Mouse (Mus musculus): Measurements from ENCODE around the gene Kxd1. TPM values are rescaled to one million over a fixed set of nuclear protein-coding genes. Genes with fewer than 3 reads are reported as not detected.

Kxd1 gene
- polyA plus RNA-seq (2015; fragmentation: Nextera tagmentation; extraction: Ambion mirVana) = 45.5 and 45.9 TPM in 2 replicates

DNA sequence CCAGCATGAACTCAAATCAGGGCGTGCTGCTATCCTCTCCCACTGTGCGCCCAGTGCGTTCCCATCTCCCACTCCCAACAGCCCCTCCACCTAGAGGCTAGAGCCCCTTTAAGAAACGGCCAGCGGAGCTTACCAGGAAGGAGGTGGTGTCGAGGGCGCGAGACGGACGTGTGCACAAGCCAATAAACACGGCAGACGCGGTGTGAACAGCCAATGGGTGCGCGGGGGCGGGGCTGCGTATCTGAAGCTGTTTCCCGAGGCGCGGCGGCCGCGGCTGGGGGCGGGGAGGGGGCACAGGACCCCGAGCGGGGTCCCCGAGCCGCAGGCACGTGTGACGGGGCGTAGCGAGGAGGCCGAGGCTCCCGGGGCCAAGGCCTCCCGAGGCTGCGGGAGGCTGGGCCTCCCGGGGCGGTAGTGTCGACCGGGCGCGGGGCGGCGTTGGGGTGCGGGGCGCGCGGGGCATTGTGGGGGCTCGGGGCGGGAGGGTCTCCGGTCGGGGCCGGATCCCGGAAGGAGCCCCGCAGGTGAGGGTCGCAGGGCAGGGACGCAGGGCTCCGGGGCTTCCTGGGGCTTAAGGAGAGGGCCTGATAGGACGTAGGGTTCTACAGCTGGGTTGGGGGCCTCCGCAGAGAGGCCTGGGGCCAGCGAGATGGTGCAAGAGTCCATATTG is at the start of gene Kxd1, which contains the start of gene Fkbp8:
Gene Kxd1, minus strand, starts transcription at position 445 of the 670 bp plus-strand sequence.
Gene Fkbp8, plus strand, starts transcription at position 213 of the 670 bp plus-strand sequence.
- under 1% methylated on average over 60 of the region's 61 CpGs for WGBS
- no peaks in the 10 kb centered on the region for H3K9me3 ChIP-seq (ENCODE audit: control insufficient read depth, low read length)
- ATAC-seq = peak; percentile 95
- peak within 1 kb of the TSS; percentile 94 for H3K9ac ChIP-seq (replicated peaks; ENCODE audit: low read depth, low read length)
- H3K4me3 ChIP-seq (replicated peaks; ENCODE audit: low read length) = peak within 1 kb of the TSS; percentile 77
- H3K4me1 ChIP-seq (replicated peaks; ENCODE audit: control insufficient read depth, insufficient read depth, low read length) = peaks cover 35% of the 10 kb centered on the region
- H3K36me3 ChIP-seq (ENCODE audit: control insufficient read depth, insufficient read depth) = peaks cover 8% of the 10 kb centered on the region
- H3K4me2 ChIP-seq (ENCODE audit: low read length) = peak within 1 kb of the TSS; percentile 89
- no peaks in the 10 kb centered on the region for H3K27me3 ChIP-seq (replicated peaks; ENCODE audit: control insufficient read depth, insufficient read depth, low read length)
- H3K27ac ChIP-seq (ENCODE audit: low read length) = peak within 1 kb of the TSS; percentile 79

GRCm38 (mm10) chr8:70577207-70577606 is 49.5 kb upstream of the Kxd1 start:
- peaks cover 7% of the 10 kb centered on the region for H3K36me3 ChIP-seq (ENCODE audit: control insufficient read depth, insufficient read depth)
- no peaks in the 10 kb centered on the region for H3K4me1 ChIP-seq (replicated peaks; ENCODE audit: control insufficient read depth, insufficient read depth, low read length)
- no peaks in the 10 kb centered on the region for H3K9me3 ChIP-seq (ENCODE audit: control insufficient read depth, low read length)
- ATAC-seq = no peak
- no peak overlapping the region for H3K27ac ChIP-seq (ENCODE audit: low read length)
- H3K4me2 ChIP-seq (ENCODE audit: low read length) = no peak overlapping the region
- 93% methylated on average over 3 of the region's 3 CpGs for WGBS
- H3K27me3 ChIP-seq (replicated peaks; ENCODE audit: control insufficient read depth, insufficient read depth, low read length) = no peaks in the 10 kb centered on the region
- H3K9ac ChIP-seq (replicated peaks; ENCODE audit: low read depth, low read length) = no peak overlapping the region
- H3K4me3 ChIP-seq (replicated peaks; ENCODE audit: low read length) = no peak overlapping the region

DNA sequence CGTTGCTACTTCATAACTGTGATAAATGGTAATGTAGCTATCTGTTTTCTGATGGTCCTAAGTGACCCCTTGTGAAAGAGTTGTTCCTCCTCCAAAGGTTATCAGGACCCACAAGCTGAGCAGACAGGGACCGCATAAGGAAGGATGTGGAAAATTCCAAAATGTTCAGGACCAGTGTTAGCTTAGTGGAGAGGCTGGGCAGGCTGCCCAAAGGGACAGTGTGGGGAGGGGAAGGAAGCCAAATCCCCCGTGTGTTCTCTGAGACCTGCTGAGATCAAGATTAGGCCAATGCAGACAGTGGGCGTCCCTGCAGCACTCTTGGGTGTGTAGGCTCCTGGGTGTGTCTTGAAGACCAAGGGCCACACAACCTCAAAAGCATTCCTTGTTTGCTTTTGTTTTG is 47.2 kb upstream of the Kxd1 start:
- Histone ChIP-seq H3K36me3 (ENCODE audit: control insufficient read depth, insufficient read depth) (peaks cover 2% of the 10 kb centered on the region), H3K4me1 (replicated peaks; ENCODE audit: control insufficient read depth, insufficient read depth, low read length) (no peaks in the 10 kb centered on the region), H3K27ac (ENCODE audit: low read length) (no peak overlapping the region), H3K4me3 (replicated peaks; ENCODE audit: low read length) (no peak overlapping the region), H3K4me2 (ENCODE audit: low read length) (no peak overlapping the region), H3K9me3 (ENCODE audit: control insufficient read depth, low read length) (no peaks in the 10 kb centered on the region), H3K9ac (replicated peaks; ENCODE audit: low read depth, low read length) (no peak overlapping the region), H3K27me3 (replicated peaks; ENCODE audit: control insufficient read depth, insufficient read depth, low read length) (no peaks in the 10 kb centered on the region)
- ATAC-seq = no peak
- WGBS = 74% methylated on average over 4 of the region's 4 CpGs

DNA sequence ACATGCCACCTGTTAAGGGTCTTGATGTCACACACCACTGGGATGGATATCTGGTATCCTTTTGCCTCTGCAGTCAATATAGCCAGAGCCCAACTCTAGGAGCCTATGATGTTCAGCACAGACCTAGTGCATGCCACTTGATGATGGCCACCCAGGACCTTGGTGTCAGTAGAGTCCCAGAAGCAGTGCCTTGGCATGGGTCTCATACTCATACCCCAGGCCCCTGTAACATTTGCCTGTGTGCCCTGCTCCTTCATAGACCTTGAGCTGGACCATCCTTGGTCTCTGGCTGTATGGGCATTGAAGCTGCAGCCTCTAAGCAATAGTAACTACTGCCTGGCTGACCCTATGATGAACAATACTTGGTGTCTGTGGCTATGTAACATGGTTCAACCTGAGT is 46.5 kb upstream of the Kxd1 start:
- Histone ChIP-seq H3K27ac (ENCODE audit: low read length) (no peak overlapping the region), H3K9me3 (ENCODE audit: control insufficient read depth, low read length) (no peaks in the 10 kb centered on the region), H3K4me3 (replicated peaks; ENCODE audit: low read length) (no peak overlapping the region), H3K36me3 (ENCODE audit: control insufficient read depth, insufficient read depth) (peaks cover 2% of the 10 kb centered on the region; the same call in 1 of the 2 replicates), H3K27me3 (replicated peaks; ENCODE audit: control insufficient read depth, insufficient read depth, low read length) (no peaks in the 10 kb centered on the region), H3K4me1 (replicated peaks; ENCODE audit: control insufficient read depth, insufficient read depth, low read length) (no peaks in the 10 kb centered on the region), H3K9ac (replicated peaks; ENCODE audit: low read depth, low read length) (no peak overlapping the region), H3K4me2 (ENCODE audit: low read length) (no peak overlapping the region)
- no peak for ATAC-seq

- WGBS = 74% methylated on average over 6 of the region's 6 CpGs
- H3K9me3 ChIP-seq (ENCODE audit: control insufficient read depth, low read length) = no peaks in the 10 kb centered on the region
- peaks cover 2% of the 10 kb centered on the region; the same call in 1 of the 2 replicates for H3K36me3 ChIP-seq (ENCODE audit: control insufficient read depth, insufficient read depth)
- no peaks in the 10 kb centered on the region for H3K27me3 ChIP-seq (replicated peaks; ENCODE audit: control insufficient read depth, insufficient read depth, low read length)
- H3K4me1 ChIP-seq (replicated peaks; ENCODE audit: control insufficient read depth, insufficient read depth, low read length) = no peaks in the 10 kb centered on the region; the same call in 1 of the 2 replicates
- no peak overlapping the region for H3K4me2 ChIP-seq (ENCODE audit: low read length)
- ATAC-seq = no peak
- no peak overlapping the region for H3K4me3 ChIP-seq (replicated peaks; ENCODE audit: low read length)
- H3K27ac ChIP-seq (ENCODE audit: low read length) = no peak overlapping the region
- H3K9ac ChIP-seq (replicated peaks; ENCODE audit: low read depth, low read length) = no peak overlapping the region
Measured at GRCm38 (mm10) chr8:70570990-70571389, 43.2 kb upstream of the Kxd1 start.

DNA sequence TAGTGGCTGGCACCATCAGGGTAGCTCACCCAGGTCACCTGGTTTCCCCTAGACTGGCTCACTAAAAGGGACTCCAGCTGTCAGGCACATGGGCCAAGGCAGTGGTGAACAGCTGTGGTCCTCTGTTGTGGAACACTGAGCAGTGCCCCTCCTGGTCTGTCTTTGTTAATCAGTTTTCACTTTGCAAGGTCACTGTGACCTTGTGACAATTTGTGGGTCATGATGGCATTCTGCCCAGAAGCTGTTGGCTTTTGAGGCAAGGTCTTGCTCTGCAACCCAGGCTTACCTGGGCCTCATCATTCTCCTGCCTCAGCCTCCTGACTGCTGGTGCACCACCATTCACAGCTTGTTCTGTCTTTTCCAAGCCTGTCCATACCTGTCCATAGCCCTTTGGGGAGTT is 42.6 kb upstream of the Kxd1 start:
- Histone ChIP-seq H3K36me3 (ENCODE audit: control insufficient read depth, insufficient read depth) (peaks cover 2% of the 10 kb centered on the region; the same call in 1 of the 2 replicates), H3K9ac (replicated peaks; ENCODE audit: low read depth, low read length) (no peak overlapping the region), H3K9me3 (ENCODE audit: control insufficient read depth, low read length) (no peaks in the 10 kb centered on the region), H3K27ac (ENCODE audit: low read length) (no peak overlapping the region), H3K4me1 (replicated peaks; ENCODE audit: control insufficient read depth, insufficient read depth, low read length) (peaks cover 5% of the 10 kb centered on the region), H3K27me3 (replicated peaks; ENCODE audit: control insufficient read depth, insufficient read depth, low read length) (no peaks in the 10 kb centered on the region), H3K4me3 (replicated peaks; ENCODE audit: low read length) (no peak overlapping the region), H3K4me2 (ENCODE audit: low read length) (no peak overlapping the region)
- no peak for ATAC-seq

- H3K4me2 ChIP-seq (ENCODE audit: low read length) = no peak overlapping the region
- ATAC-seq = no peak
- no peak overlapping the region for H3K4me3 ChIP-seq (replicated peaks; ENCODE audit: low read length)
- H3K4me1 ChIP-seq (replicated peaks; ENCODE audit: control insufficient read depth, insufficient read depth, low read length) = peaks cover 5% of the 10 kb centered on the region
- WGBS = 76% methylated on average over 3 of the region's 3 CpGs
- no peak overlapping the region for H3K27ac ChIP-seq (ENCODE audit: low read length)
- H3K9ac ChIP-seq (replicated peaks; ENCODE audit: low read depth, low read length) = no peak overlapping the region
- H3K27me3 ChIP-seq (replicated peaks; ENCODE audit: control insufficient read depth, insufficient read depth, low read length) = no peaks in the 10 kb centered on the region
- no peaks in the 10 kb centered on the region for H3K9me3 ChIP-seq (ENCODE audit: control insufficient read depth, low read length)
- no peaks in the 10 kb centered on the region for H3K36me3 ChIP-seq (ENCODE audit: control insufficient read depth, insufficient read depth)
Measured at GRCm38 (mm10) chr8:70565561-70565960, 37.8 kb upstream of the Kxd1 start.

GRCm38 (mm10) chr8:70564696-70565235 is 37.0 kb upstream of the Kxd1 start:
- Histone ChIP-seq H3K4me2 (ENCODE audit: low read length) (no peak overlapping the region), H3K9ac (replicated peaks; ENCODE audit: low read depth, low read length) (no peak overlapping the region), H3K9me3 (ENCODE audit: control insufficient read depth, low read length) (no peaks in the 10 kb centered on the region), H3K4me1 (replicated peaks; ENCODE audit: control insufficient read depth, insufficient read depth, low read length) (peaks cover 5% of the 10 kb centered on the region), H3K4me3 (replicated peaks; ENCODE audit: low read length) (no peak overlapping the region), H3K27me3 (replicated peaks; ENCODE audit: control insufficient read depth, insufficient read depth, low read length) (no peaks in the 10 kb centered on the region), H3K27ac (ENCODE audit: low read length) (no peak overlapping the region), H3K36me3 (ENCODE audit: control insufficient read depth, insufficient read depth) (no peaks in the 10 kb centered on the region)
- WGBS = 80% methylated on average over 3 of the region's 3 CpGs
- no peak for ATAC-seq

GRCm38 (mm10) chr8:70563763-70564387 is 36.1 kb upstream of the Kxd1 start:
- WGBS = 92% methylated on average over 6 of the region's 6 CpGs
- Histone ChIP-seq H3K4me1 (replicated peaks; ENCODE audit: control insufficient read depth, insufficient read depth, low read length) (peaks cover 5% of the 10 kb centered on the region), H3K4me3 (replicated peaks; ENCODE audit: low read length) (no peak overlapping the region), H3K9ac (replicated peaks; ENCODE audit: low read depth, low read length) (no peak overlapping the region), H3K4me2 (ENCODE audit: low read length) (no peak overlapping the region), H3K27me3 (replicated peaks; ENCODE audit: control insufficient read depth, insufficient read depth, low read length) (no peaks in the 10 kb centered on the region), H3K36me3 (ENCODE audit: control insufficient read depth, insufficient read depth) (no peaks in the 10 kb centered on the region), H3K27ac (ENCODE audit: low read length) (no peak overlapping the region), H3K9me3 (ENCODE audit: control insufficient read depth, low read length) (no peaks in the 10 kb centered on the region)
- ATAC-seq = no peak

All from forebrain, embryonic 16.5 days (tissue).